Comparison of ENCODE assay signal across 30 mouse cellular contexts in the genomic region with DNA sequence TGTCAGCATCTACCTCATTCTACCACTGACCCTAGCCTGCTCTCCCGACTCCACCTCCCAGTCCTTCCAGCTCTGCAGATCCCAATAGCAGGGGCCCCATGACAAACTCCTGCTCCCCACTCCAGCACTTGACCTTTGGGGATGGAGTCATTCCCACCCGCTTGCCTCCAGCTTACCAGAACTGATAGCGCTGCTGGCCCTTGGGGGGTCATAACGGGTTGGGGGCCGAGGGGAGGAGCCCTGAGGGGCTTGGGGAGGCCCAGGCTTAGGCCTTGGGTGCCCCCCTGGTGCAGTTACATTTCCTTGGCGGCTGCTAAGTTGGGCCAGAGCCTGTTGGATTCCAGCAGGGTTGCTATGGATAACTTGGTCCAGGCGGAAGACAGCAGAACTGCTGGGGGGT. TPM values are rescaled to one million over a fixed set of nuclear protein-coding genes. Genes with fewer than 3 reads are reported as not detected.
A peak's percentile ranks its signal among the peaks of the same experiment; 100 is the strongest.
DNase-seq lines count a peak whose midpoint lies in the region; ATAC-seq lines count a peak whose summit lies in the region.
"Had no signal": no experiment of that assay in that cellular context is flagged by ENCODE, and none has a peak within 500 bp of the region (broad histone marks: within the 10 kb centered on the region; RNA-seq: fewer than 3 reads in every experiment).

No protein-coding gene starts in this region.

- no peaks in the 10 kb centered on the region for H3K9me3 ChIP-seq in heart, embryonic 11.5 days (replicated peaks; ENCODE audit: control insufficient read depth, low read length)
- H3K9me3 ChIP-seq in embryonic facial prominence, embryonic 12.5 days: no peaks in the 10 kb centered on the region
- H3K9me3 ChIP-seq in embryonic facial prominence, embryonic 15.5 days (replicated peaks): no peaks in the 10 kb centered on the region
- no peaks in the 10 kb centered on the region for H3K9me3 ChIP-seq in limb, embryonic 15.5 days
- H3K9me3 ChIP-seq: forebrain, embryonic 10.5 days; forebrain, embryonic 13.5 days; G1E; heart, embryonic 13.5 days; hindbrain, embryonic 12.5 days; hindbrain, embryonic 15.5 days; intestine, embryonic 15.5 days had no signal

- no peak overlapping the region for H3K27ac ChIP-seq in heart, embryonic 11.5 days (ENCODE audit: low read depth, low read length)
- peak overlapping the region; percentile 64 for H3K27ac ChIP-seq in embryonic facial prominence, embryonic 12.5 days
- peak overlapping the region; percentile 35; the same call in 1 of the 2 replicates for H3K27ac ChIP-seq in embryonic facial prominence, embryonic 15.5 days (replicated peaks)
- peak overlapping the region; percentile 48; the same call in 1 of the 2 replicates for H3K27ac ChIP-seq in limb, embryonic 15.5 days
- H3K27ac ChIP-seq: forebrain, embryonic 10.5 days; forebrain, embryonic 13.5 days; heart, embryonic 13.5 days; hindbrain, embryonic 12.5 days; hindbrain, embryonic 15.5 days; intestine, embryonic 15.5 days had no signal

- peak overlapping the region; percentile 34; the same call in 1 of the 2 replicates for H3K9ac ChIP-seq in heart, embryonic 11.5 days (ENCODE audit: low read depth, low read length)
- no peak overlapping the region for H3K9ac ChIP-seq in embryonic facial prominence, embryonic 12.5 days
- H3K9ac ChIP-seq in embryonic facial prominence, embryonic 15.5 days: no peak overlapping the region
- no peak overlapping the region for H3K9ac ChIP-seq in limb, embryonic 15.5 days
- H3K9ac ChIP-seq: forebrain, embryonic 13.5 days; heart, embryonic 13.5 days; hindbrain, embryonic 12.5 days; hindbrain, embryonic 15.5 days; intestine, embryonic 15.5 days had no signal

- H3K4me1 ChIP-seq in heart, embryonic 11.5 days (ENCODE audit: control insufficient read depth, insufficient read depth, low read length): no peaks in the 10 kb centered on the region
- peaks cover 12% of the 10 kb centered on the region for H3K4me1 ChIP-seq in embryonic facial prominence, embryonic 12.5 days
- peaks cover 6% of the 10 kb centered on the region for H3K4me1 ChIP-seq in embryonic facial prominence, embryonic 15.5 days
- peaks cover 10% of the 10 kb centered on the region for H3K4me1 ChIP-seq in limb, embryonic 15.5 days
- H3K4me1 ChIP-seq: forebrain, embryonic 10.5 days; forebrain, embryonic 13.5 days; heart, embryonic 13.5 days; hindbrain, embryonic 12.5 days; hindbrain, embryonic 15.5 days; intestine, embryonic 15.5 days had no signal

- WGBS in heart, embryonic 11.5 days (ENCODE audit: insufficient replicate concordance): 89% methylated on average over 7 of the region's 7 CpGs
- WGBS in embryonic facial prominence, embryonic 12.5 days: 82% methylated on average over 7 of the region's 7 CpGs
- 77% methylated on average over 7 of the region's 7 CpGs for WGBS in embryonic facial prominence, embryonic 15.5 days
- 80% methylated on average over 7 of the region's 7 CpGs for WGBS in limb, embryonic 15.5 days

- ATAC-seq in heart, embryonic 11.5 days (replicated peaks; ENCODE audit: insufficient number of reproducible peaks, low FRiP score, low TSS enrichment): no peak
- no peak for ATAC-seq in embryonic facial prominence, embryonic 12.5 days (ENCODE audit: insufficient number of reproducible peaks, insufficient read depth, low FRiP score, low TSS enrichment)
- ATAC-seq in embryonic facial prominence, embryonic 15.5 days (ENCODE audit: insufficient number of reproducible peaks, low FRiP score, low TSS enrichment, low read depth): no peak
- no peak for ATAC-seq in limb, embryonic 15.5 days (ENCODE audit: insufficient number of reproducible peaks, low FRiP score, low TSS enrichment, low read depth)
- ATAC-seq: forebrain, embryonic 13.5 days; forebrain, embryonic 16.5 days; intestine, embryonic 15.5 days; Patski had no signal

- H3K36me3 ChIP-seq in heart, embryonic 11.5 days (ENCODE audit: control insufficient read depth, insufficient read depth, low read length): peaks cover 93% of the 10 kb centered on the region
- peaks cover 98% of the 10 kb centered on the region for H3K36me3 ChIP-seq in embryonic facial prominence, embryonic 12.5 days
- H3K36me3 ChIP-seq in embryonic facial prominence, embryonic 15.5 days: peaks cover 98% of the 10 kb centered on the region
- H3K36me3 ChIP-seq in limb, embryonic 15.5 days: peaks cover 98% of the 10 kb centered on the region

- DNase-seq in heart, postnatal 10 days: no peak
- no peak for DNase-seq in retina, embryonic 14.5 days (ENCODE audit: low spot score)
- no peak for DNase-seq in adrenal gland, postnatal 25 days
- DNase-seq: adrenal gland, postnatal 10 days; B cell, adult 2 months; cerebellum, adult 11 months; cerebellum, adult 2 months; cerebellum, adult 9-11 months; gastrocnemius, postnatal 10 days; gastrocnemius, postnatal 36 days had no signal

- intact Hi-C loops in heart, postnatal 10 days (cut with DNase I): no loop called here

- no peak overlapping the region for H3K4me3 ChIP-seq in heart, embryonic 11.5 days (ENCODE audit: low read depth, low read length)
- H3K4me3 ChIP-seq in embryonic facial prominence, embryonic 12.5 days: no peak overlapping the region
- H3K4me3 ChIP-seq in embryonic facial prominence, embryonic 15.5 days (replicated peaks): no peak overlapping the region
- H3K4me3 ChIP-seq in limb, embryonic 15.5 days: no peak overlapping the region
- H3K4me3 ChIP-seq: forebrain, embryonic 13.5 days; heart, embryonic 13.5 days; hindbrain, embryonic 12.5 days; hindbrain, embryonic 15.5 days; intestine, embryonic 15.5 days had no signal

- H3K4me2 ChIP-seq in heart, embryonic 11.5 days: no peak overlapping the region
- no peak overlapping the region for H3K4me2 ChIP-seq in embryonic facial prominence, embryonic 12.5 days (replicated peaks)
- no peak overlapping the region for H3K4me2 ChIP-seq in embryonic facial prominence, embryonic 15.5 days (replicated peaks)
- no peak overlapping the region for H3K4me2 ChIP-seq in limb, embryonic 15.5 days
- H3K4me2 ChIP-seq: forebrain, embryonic 13.5 days; heart, embryonic 13.5 days; hindbrain, embryonic 12.5 days; hindbrain, embryonic 15.5 days; intestine, embryonic 15.5 days had no signal

- H3K27me3 ChIP-seq in heart, embryonic 11.5 days (ENCODE audit: control insufficient read depth, insufficient read depth, low read length): no peaks in the 10 kb centered on the region
- no peaks in the 10 kb centered on the region for H3K27me3 ChIP-seq in embryonic facial prominence, embryonic 12.5 days
- H3K27me3 ChIP-seq in embryonic facial prominence, embryonic 15.5 days: no peaks in the 10 kb centered on the region
- no peaks in the 10 kb centered on the region for H3K27me3 ChIP-seq in limb, embryonic 15.5 days
- H3K27me3 ChIP-seq: CH12.LX; forebrain, embryonic 13.5 days; heart, embryonic 13.5 days; hindbrain, embryonic 12.5 days; hindbrain, embryonic 15.5 days; intestine, embryonic 15.5 days; Patski had no signal

RNA-seq across cellular contexts. Expression of a gene that starts 10.1 kb away (rescaled TPM):
- polyA plus RNA-seq in heart, embryonic 11.5 days (2014; fragmentation: Nextera tagmentation; extraction: Ambion mirVana): 128 and 163 TPM in 2 replicates
- total RNA-seq in heart, postnatal 10 days (2021): 100 to 1,000 TPM; 195 to 211 TPM
- polyA plus RNA-seq in embryonic facial prominence, embryonic 12.5 days (2016; fragmentation: Nextera tagmentation; extraction: Ambion mirVana): 225 and 230 TPM in 2 replicates
- 179 and 198 TPM in 2 replicates for polyA plus RNA-seq in embryonic facial prominence, embryonic 15.5 days (2015; fragmentation: Nextera tagmentation; extraction: Ambion mirVana)
- 142 and 147 TPM in 2 replicates for polyA plus RNA-seq in limb, embryonic 15.5 days (2015; fragmentation: Nextera tagmentation; extraction: Ambion mirVana)
- 268 and 310 TPM in 2 replicates for total RNA-seq in adrenal gland, postnatal 25 days (2021)

RNA-seq across cellular contexts. Expression of a gene that starts 19.6 kb away (rescaled TPM):
- polyA plus RNA-seq in heart, embryonic 11.5 days (2014; fragmentation: Nextera tagmentation; extraction: Ambion mirVana): 72.5 and 77.4 TPM in 2 replicates
- 100 to 1,000 TPM; 285 to 291 TPM for total RNA-seq in heart, postnatal 10 days (2021)
- polyA plus RNA-seq in embryonic facial prominence, embryonic 12.5 days (2016; fragmentation: Nextera tagmentation; extraction: Ambion mirVana): 73.3 and 74.0 TPM in 2 replicates
- polyA plus RNA-seq in embryonic facial prominence, embryonic 15.5 days (2015; fragmentation: Nextera tagmentation; extraction: Ambion mirVana): 57.8 TPM in 2 replicates
- polyA plus RNA-seq in limb, embryonic 15.5 days (2015; fragmentation: Nextera tagmentation; extraction: Ambion mirVana): 49.6 and 51.8 TPM in 2 replicates
- 403 and 461 TPM in 2 replicates for total RNA-seq in adrenal gland, postnatal 25 days (2021)

RNA-seq across cellular contexts. Expression of a gene that starts 21.3 kb away (rescaled TPM):
- 2.7 and 4.2 TPM in 2 replicates for polyA plus RNA-seq in heart, embryonic 11.5 days (2014; fragmentation: Nextera tagmentation; extraction: Ambion mirVana)
- 1 to 10 TPM; 2.9 to 4.6 TPM for total RNA-seq in heart, postnatal 10 days (2021)
- polyA plus RNA-seq in embryonic facial prominence, embryonic 12.5 days (2016; fragmentation: Nextera tagmentation; extraction: Ambion mirVana): 7.0 and 7.3 TPM in 2 replicates
- polyA plus RNA-seq in embryonic facial prominence, embryonic 15.5 days (2015; fragmentation: Nextera tagmentation; extraction: Ambion mirVana): 15.5 and 17.5 TPM in 2 replicates
- 14.6 and 18.6 TPM in 2 replicates for polyA plus RNA-seq in limb, embryonic 15.5 days (2015; fragmentation: Nextera tagmentation; extraction: Ambion mirVana)
- 2.3 and 3.0 TPM in 2 replicates for total RNA-seq in adrenal gland, postnatal 25 days (2021)
- total RNA-seq: hematopoietic stem cell, adult 5-6 weeks had no signal

RNA-seq across cellular contexts. Expression of a gene that starts 22.8 kb away (rescaled TPM):
- polyA plus RNA-seq in heart, embryonic 11.5 days (2014; fragmentation: Nextera tagmentation; extraction: Ambion mirVana): 2.3 and 12.9 TPM in 2 replicates
- not detected for total RNA-seq in heart, postnatal 10 days (2021)
- polyA plus RNA-seq in embryonic facial prominence, embryonic 12.5 days (2016; fragmentation: Nextera tagmentation; extraction: Ambion mirVana): 0.46 and 0.49 TPM in 2 replicates
- polyA plus RNA-seq in embryonic facial prominence, embryonic 15.5 days (2015; fragmentation: Nextera tagmentation; extraction: Ambion mirVana): 0.17 TPM in 1 of 2 replicates, not detected in the other
- polyA plus RNA-seq in limb, embryonic 15.5 days (2015; fragmentation: Nextera tagmentation; extraction: Ambion mirVana): 0.52 and 2.0 TPM in 2 replicates
- total RNA-seq in adrenal gland, postnatal 25 days (2021): 2.9 TPM in 1 of 2 replicates, not detected in the other
- total RNA-seq: adrenal gland, adult 18-20 months; CH12.LX; common myeloid progenitor, adult 5-6 weeks; gastrocnemius, adult 18-20 months; gastrocnemius, postnatal 10 days; gastrocnemius, postnatal 36 days; granulocyte monocyte progenitor cell, adult 5-6 weeks; heart, postnatal 25 days; hematopoietic stem cell, adult 5-6 weeks had no signal
- polyA plus RNA-seq: hindbrain, embryonic 12.5 days had no signal

RNA-seq across cellular contexts. Expression of a gene that starts 28.4 kb away (rescaled TPM):
- 8.4 and 10.8 TPM in 2 replicates for polyA plus RNA-seq in heart, embryonic 11.5 days (2014; fragmentation: Nextera tagmentation; extraction: Ambion mirVana)
- total RNA-seq in heart, postnatal 10 days (2021): 10 to 100 TPM; 28.5 to 32.4 TPM
- 9.3 and 10.7 TPM in 2 replicates for polyA plus RNA-seq in embryonic facial prominence, embryonic 12.5 days (2016; fragmentation: Nextera tagmentation; extraction: Ambion mirVana)
- 11.2 and 12.2 TPM in 2 replicates for polyA plus RNA-seq in embryonic facial prominence, embryonic 15.5 days (2015; fragmentation: Nextera tagmentation; extraction: Ambion mirVana)
- 10.5 and 11.2 TPM in 2 replicates for polyA plus RNA-seq in limb, embryonic 15.5 days (2015; fragmentation: Nextera tagmentation; extraction: Ambion mirVana)
- 23.0 and 29.7 TPM in 2 replicates for total RNA-seq in adrenal gland, postnatal 25 days (2021)
